Mouse (Mus musculus) hindlimb bud, embryonic 11.5 days (tissue): ENCODE measurements around the gene Ly75.

Source experiments
- DNase-seq: peaks from one replicate; pipeline ENCODE4 v3.0.0-alpha.2; 2012; ENCODE audit warnings: low read depth, low spot score; ENCODE audit errors: extremely low spot score

Ly75 gene

GRCm38 (mm10) chr2:60375608-60376107 lies 7.4 kb downstream of the Ly75 start:
- DNase-seq: no peak

DNA sequence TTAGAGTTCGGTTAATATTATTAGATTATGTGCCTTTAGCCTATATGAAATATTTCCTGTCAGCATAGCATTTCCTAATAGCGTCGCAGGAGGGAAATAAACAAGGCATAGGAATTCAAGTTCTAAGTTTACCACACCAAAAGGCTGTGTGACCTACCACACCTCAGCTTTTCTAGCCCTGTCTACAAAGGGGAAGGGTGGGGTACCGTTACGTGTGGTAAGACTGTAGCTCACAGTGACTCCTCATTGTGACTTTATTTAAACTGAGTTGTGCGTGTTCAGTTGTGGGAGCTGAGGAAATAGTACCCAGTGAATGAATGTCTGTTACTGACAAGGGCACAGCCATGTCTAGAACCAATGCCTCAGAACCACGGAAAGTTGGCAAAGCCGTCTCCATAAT lies 8.0 kb downstream of the Ly75 start:
- DNase-seq: no peak

DNA sequence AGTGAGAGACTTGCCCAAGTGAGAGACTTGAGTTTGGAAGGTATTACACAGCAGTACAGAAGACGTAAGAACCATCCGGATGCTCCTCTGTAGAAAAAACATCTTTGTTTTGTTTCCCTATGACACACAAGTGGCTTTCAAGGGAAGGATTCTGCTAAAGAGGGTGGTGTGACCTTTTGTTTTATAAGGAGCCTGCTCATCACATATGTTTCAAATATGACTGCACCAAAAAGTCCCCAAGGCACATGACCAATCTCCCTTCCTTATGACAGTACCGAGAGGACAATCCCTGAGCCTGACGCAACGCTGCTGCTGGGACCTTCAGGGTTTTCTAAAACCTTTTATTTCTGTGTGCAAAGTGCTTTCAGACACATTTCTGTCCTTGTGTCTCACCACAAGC lies 12.9 kb downstream of the Ly75 start:
- no peak for DNase-seq

DNA sequence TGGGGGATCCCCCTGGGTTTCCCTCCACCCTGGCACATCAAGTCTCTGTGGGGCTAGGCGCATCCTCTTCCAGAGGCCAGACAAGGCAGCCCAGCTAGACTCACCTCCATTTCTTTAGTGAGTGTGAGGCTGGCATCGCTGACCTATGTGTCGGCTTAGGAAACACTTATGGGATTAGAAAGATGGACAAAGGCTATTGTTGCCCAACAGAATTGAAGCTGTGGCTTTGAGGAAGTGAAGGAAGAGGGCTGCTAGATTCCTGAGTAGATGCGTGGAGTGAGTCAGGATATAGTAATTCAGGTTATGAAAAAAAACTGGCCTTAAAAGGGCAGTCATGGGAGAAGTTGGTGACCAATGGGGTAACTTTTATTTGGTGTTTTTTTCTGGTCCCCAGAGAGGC lies 13.6 kb downstream of the Ly75 start:
- DNase-seq: no peak

DNA sequence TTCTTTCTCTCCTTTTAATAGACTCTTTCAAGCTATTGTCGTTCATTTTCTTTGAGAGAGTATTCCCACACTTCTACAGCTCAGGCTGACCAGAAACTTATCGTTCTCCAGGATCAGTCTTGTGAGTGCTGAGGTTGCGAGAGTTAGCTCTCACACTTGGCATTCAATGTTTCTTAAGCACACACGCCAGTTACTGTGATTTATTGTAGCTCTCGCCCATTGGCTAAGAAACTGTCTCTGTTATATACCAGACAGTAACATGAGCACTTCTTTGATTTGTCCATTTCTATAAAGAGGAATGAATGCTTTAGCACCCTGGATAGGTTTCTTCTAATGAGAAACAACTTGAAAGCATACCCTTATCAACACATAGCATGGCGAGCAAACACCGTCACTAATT lies 15.2 kb downstream of the Ly75 start:
- DNase-seq: no peak

GRCm38 (mm10) chr2:60367204-60367603 lies 15.9 kb downstream of the Ly75 start:
- no peak for DNase-seq

GRCm38 (mm10) chr2:60365820-60366610 lies 17.1 kb downstream of the Ly75 start:
- DNase-seq: no peak

DNA sequence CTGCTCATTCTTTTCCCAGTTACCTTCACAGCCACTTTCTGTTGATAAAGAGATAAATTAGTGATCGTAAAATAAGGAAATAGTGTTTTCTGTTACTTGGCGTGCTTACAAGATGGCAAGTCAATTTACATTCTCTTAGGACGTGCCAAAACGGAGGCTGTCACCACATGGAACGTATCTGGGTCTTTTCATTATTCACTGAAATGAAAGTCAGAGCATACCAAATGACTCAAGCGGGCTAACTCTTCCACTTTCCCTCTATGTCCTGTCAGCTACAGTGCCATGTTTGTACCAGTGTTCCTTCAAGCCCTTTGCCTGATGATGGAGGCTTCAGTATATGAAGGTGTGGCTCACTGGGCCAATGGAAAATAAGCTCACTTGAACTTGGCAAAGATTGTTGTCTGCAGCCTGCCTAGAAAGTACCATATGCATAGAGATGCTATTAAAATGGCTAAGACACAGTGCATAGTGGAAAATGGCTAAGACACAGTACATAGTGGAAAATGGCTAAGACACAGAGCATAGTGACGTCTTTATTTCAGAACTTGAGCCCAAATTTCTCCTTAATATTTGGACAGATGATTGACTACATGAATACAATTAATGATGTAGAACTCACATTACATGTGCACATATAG lies 17.8 kb downstream of the Ly75 start:
- no peak for DNase-seq

DNA sequence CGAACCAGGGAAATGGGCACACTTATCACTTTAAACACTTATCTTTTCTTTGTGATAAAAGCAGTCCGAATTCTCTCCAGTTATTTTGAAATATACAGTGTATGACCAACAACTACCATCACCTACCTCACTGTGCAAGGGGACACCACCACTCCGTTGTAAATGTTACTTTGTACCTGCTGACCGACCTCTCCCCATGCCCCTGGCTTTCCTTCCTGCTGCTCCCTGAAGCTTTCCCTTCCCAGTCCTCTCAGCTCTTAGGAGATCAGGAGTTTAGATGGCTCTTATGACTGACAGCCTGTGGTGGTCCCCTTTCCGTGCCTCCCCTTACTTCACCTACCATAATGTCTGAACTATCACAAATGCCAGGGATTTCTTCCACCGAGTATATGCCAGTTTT lies 21.0 kb downstream of the Ly75 start:
- no peak for DNase-seq

DNA sequence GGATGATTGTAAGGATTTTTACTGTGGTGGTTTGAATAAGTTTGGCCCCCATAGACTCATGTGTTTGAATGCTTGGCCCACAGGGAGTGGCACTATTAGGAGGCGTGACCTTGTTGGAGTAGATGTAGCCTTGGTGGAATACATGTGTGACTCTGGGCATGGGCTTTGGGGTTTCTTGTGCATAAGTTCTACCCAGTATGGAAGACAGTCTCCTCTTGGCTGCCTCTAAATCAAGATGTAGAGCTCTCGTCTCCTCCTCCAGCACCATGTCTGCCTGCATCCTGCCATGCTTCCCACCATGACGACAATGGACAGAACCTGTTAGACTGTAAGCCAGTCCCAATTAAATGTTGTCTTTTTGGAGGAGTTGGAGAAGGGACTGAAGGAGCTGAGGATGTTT lies 23.3 kb downstream of the Ly75 start:
- no peak for DNase-seq

GRCm38 (mm10) chr2:60355388-60355683 lies 27.8 kb downstream of the Ly75 start:
- no peak for DNase-seq

DNA sequence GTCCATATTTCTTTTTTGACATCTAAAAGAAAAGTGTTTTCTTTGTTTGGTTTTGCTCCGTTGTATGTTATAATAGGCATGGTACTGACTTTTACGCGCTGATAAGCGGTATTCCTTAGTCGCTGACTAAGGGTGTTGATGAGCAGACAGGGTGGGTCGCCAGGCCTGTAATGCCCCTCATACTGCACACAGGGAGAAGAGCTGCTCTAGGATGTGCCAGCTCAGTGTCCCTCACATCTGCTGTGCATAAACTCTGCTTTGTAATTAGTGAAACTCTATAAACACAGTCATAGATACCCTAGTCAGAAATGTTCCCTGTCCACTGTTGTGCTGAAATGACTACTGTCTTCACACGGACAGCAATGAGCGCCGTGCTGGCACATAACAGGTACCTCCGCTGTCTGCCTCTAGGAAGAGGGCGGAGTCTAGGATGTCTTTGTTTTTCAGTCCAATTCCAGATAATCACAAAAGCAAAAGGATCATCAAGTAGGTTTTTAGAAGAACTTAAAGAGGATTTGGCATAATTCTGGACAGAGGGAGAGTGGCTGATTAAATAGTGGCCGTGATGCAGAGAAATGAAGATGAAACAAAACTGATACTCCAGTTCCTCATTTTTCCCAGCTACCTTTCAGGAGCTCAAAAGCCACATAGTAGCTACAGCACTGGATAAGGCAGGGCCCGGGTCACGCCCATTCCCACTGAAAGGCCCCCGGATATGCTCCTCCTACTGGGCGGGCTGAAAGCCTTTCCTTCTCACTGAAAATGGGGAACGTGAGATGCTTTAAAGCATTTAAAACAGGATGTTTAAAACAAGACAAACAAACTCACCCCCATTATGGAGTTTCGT lies 28.3 kb downstream of the Ly75 start:
- no peak for DNase-seq

GRCm38 (mm10) chr2:60352296-60352695 lies 30.8 kb downstream of the Ly75 start:
- no peak for DNase-seq

DNA sequence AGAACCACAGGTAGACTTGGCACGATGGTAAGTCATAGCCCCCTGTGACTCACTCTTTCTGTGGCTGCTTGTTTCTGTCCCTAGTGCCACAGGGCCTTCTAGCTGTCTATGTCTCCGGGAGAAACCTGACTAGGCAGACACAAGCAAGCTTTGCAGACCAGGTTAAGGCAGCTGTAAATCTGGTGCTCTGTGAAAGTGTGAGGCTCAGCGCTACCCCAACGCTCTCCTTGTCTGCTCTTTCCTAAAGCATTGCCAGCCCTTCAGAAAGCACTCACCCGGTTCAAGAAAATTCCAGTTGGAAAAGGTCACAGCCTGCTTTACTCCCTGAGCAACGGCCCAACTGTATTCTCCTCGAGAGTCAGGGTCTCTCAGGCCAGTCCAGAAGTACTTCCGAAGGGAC lies 31.3 kb downstream of the Ly75 start:
- no peak for DNase-seq

DNA sequence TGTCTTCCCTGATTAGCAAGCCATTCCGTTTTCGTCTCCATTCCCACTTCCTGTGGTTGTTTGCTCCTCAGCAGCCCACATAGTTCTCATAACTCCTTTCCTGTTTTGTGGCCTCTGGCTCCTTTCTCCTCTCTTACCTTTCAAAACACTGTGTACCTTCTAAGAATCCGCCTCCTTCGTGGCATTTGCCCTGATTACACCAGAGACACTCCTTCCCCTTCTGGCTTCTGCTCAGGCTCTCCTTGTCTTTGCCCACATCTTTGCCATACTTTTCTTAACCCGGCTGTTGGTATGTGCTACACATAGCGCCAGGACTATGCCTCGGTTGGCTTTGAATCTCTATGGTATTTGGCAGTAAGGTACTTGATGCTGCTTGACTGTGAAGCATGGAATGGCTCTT lies 35.2 kb downstream of the Ly75 start:
- DNase-seq: no peak

DNA sequence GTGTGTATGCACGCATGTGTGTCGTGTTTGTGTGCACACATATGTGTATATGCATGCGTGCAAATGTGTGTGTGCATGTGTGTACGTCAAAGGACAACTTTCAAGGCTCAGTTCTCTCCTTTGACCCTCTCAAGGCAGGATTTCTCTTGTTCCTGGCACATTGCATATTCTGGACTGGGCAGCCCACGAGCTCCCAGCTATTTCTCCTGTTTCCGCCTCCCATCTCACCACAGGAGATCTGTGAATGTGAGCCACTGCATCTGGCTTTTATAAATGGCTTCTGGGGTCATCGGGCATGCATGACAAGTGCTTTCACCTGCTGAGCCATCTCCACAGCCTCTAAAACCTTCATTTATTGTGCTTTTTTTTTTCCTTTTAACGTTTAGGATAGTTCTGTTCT lies 36.6 kb downstream of the Ly75 start:
- DNase-seq: no peak

DNA sequence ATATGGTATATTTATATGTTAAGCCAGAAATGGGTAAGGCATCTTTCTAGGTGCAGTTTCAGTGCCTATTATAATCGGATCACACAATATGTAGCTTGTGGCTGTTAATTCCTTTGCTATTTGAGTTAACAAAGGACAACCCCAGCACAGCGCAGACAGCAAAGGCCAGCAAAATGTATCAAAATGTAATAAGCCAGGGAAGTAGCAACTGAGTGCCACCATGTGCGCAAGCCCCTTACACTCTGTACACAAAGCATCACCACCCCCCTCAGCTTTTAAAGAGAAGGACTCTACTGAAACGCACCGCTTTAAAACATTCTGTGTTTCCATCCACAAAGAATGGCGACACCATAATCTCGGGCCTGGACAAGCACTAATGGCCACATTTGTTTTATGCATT lies 37.4 kb downstream of the Ly75 start:
- DNase-seq: no peak

- DNase-seq: no peak
Measured at GRCm38 (mm10) chr2:60343607-60344289, 39.4 kb downstream of the Ly75 start.

GRCm38 (mm10) chr2:60342107-60342880 lies 40.8 kb downstream of the Ly75 start:
- DNase-seq: no peak

DNA sequence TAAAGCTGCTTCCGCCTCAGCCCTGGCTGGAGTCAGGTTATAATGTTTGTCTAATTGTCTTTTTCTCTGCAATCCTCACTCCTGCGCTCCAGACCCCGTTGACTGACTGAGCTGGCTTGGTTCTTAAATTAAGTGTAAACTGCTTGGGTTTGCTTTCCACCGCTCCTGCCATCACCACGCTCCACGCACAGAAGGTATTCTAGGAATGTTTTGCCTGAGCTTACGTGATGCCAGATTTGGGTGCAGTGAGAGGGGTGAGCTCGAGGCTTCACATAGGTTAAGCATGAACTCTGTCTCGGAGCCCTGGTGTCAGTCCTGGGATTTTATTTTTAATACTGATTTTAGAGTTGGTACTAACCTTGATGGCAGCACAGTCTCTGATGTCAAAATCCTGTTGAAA lies 45.2 kb downstream of the Ly75 start:
- no peak for DNase-seq

- DNase-seq: no peak
Measured at GRCm38 (mm10) chr2:60328641-60329040, 54.5 kb downstream of the Ly75 start.
